Mouse (Mus musculus) adrenal gland, adult 18-20 months (tissue): Measurements from ENCODE around the gene Nln. TPM values are rescaled to one million over a fixed set of nuclear protein-coding genes. Genes with fewer than 3 reads are reported as not detected.

ENCODE experiments used
- DNase-seq, 2 experiments: peaks; one replicate each; pipeline ENCODE4 v3.0.0; 2021 to 2022; ENCODE audit warnings: low spot score in 2 of 2
- total RNA-seq, 2 experiments: library from RNA; stranded (reverse); gene quantifications; 1 replicate in 1 of 2; 2 replicates in 1 of 2; pipeline ENCODE4 v1.2.3; 2021

Nln gene
- total RNA-seq, 2 experiments from 2014 or later = 15.2 to 16.5 TPM

DNA sequence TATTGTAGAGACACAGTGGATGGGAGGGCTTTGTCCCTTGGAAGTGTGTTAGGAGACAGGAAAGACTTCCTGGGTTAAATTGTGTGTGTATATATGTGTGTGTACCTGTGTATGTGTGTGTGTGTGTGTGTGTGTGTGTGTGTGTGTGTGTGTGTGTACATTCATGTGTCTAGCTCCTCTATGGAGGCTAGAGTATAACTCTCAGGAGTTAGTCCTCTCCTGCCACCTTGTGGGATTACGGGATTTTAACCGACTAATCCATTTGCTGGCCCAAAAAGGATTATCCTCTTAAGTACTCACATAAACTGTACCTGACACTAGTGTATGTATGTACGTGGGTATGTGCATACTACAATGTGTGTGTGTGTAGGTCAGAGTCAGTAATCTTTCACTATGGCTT lies 60.6 kb downstream of the Nln start:
- DNase-seq = no peak

DNA sequence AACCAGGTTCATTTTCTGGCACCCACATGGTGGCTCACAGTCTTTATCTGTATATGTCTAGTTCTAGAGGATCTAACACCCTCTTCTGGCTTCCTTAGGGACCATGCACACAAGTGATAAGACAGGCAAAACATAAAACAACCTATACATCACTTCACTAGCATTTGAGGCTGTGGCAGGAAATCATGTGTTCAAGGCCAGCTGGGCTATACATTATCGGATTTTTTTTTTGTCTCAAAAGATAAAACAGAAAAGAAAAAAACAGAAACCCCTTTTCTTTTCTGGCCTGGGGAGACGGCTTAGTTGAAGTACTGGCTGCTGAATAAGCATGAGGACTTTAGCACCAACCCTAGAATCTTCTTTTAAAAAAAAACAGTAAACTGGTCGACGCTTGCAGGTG lies 64.3 kb downstream of the Nln start:
- no peak for DNase-seq

DNA sequence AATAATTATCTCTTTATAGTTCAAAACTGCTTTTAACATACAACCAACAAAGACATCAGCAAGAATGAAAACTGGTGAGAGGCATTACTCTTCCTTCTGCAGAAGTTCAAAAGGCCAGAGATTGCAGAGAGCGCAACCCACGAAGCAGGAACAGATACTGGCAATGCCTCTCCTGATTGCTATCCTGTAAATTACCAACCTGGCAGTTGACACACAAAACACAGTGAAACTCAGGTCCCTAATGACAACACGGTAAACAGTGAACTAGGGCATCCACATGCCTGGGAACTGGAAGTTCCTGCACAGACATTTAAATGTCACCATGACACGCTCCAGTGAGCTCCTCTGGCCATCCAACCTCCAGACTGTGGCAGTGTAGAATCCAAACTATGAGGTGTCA lies 65.1 kb downstream of the Nln start:
- no peak for DNase-seq

DNA sequence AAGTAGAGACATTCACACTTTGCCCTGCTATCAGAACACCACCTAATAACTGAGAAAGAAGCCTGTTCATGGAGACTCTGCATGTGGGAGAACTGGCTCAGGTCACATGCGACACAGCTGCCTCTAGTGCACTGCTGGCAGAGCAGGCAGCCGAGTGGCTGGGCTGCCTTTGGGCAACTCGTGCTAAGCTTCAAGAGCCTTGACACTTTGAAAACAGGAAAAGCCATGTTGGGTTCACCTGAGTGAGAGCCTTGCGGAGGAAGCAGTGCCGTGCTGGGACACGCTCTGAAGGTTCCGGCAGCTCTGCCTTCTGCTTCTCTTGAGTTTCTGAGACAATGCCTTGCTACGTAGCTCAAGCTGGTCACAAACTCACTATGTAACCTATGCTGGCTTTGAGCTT lies 66.7 kb downstream of the Nln start:
- DNase-seq = no peak

- no peak for DNase-seq
Measured at GRCm38 (mm10) chr13:104041481-104041880, 67.9 kb downstream of the Nln start.

- no peak for DNase-seq
Measured at GRCm38 (mm10) chr13:104040950-104041349, 68.5 kb downstream of the Nln start.

- no peak for DNase-seq
Measured at GRCm38 (mm10) chr13:104039861-104040260, 69.6 kb downstream of the Nln start.

GRCm38 (mm10) chr13:104038891-104039290 lies 70.5 kb downstream of the Nln start:
- no peak for DNase-seq

DNA sequence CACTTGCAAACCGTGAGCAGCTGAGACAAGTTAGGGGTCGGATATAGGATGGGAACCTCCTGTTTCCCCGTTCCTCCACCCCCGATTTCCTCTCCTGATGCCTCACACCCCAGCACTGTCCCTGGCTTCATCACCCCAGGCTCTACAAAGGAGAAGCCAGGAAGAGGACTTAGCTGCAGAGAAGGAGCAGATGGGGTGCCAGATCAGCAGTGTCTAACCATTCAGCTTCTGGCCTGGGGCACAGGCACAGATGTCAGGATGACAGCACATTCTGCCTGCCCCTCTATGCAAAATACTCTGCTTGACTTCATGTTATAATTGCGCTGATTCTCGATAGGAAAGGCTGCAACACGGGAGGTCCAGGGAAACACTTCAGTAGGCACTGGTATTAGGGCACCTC lies 71.1 kb downstream of the Nln start:
- no peak for DNase-seq

- no peak for DNase-seq
Measured at GRCm38 (mm10) chr13:104037531-104038290, 71.7 kb downstream of the Nln start.

- no peak for DNase-seq
Measured at GRCm38 (mm10) chr13:104036494-104037290, 72.7 kb downstream of the Nln start.

DNA sequence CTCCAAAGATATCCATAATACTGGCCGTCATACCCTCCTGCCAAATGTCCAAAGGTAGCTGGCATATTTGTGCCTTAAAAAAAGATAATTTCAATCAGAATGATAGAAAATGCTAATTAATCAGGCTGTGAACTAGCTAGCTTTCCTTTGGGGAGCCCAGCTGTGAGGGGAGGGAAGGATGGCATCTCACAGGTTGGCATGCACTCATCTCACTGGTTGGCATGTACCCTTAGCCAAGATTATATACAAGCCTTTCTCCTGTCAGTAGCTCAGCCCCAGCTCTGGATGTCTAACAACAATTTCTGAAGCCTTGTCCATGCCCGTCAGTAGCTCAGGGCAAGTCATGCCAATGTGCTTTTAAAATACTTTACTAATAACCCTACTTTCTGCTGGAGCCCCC lies 73.8 kb downstream of the Nln start:
- no peak for DNase-seq

GRCm38 (mm10) chr13:104034854-104035253 lies 74.6 kb downstream of the Nln start:
- no peak for DNase-seq

DNA sequence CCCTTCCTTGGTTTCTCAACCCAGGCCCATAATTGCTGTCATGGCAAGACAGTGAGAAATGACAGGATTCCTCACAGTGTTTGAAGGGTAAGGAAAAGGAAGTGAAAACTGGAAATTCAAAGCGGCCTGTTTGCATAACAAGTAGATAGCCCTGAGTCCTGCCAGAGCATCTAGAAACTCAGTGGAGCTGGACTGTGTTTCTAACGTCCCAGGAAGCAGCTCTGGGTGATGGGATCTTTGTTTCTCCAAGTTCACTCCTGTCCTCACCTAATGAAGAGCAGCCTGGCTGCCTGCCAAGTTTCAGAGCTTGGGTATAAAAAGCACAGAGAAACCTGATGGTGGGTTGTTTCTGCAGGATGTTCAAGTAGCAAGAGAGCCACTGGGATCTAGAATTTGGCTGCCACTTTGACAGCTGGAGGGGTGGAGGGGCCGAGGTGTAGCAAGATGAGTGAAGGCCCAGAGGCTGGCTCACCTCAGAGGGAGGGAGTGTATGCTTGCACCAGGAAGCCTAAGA lies 76.7 kb downstream of the Nln start:
- DNase-seq = no peak

GRCm38 (mm10) chr13:104031821-104032331 lies 77.5 kb downstream of the Nln start:
- no peak for DNase-seq

DNA sequence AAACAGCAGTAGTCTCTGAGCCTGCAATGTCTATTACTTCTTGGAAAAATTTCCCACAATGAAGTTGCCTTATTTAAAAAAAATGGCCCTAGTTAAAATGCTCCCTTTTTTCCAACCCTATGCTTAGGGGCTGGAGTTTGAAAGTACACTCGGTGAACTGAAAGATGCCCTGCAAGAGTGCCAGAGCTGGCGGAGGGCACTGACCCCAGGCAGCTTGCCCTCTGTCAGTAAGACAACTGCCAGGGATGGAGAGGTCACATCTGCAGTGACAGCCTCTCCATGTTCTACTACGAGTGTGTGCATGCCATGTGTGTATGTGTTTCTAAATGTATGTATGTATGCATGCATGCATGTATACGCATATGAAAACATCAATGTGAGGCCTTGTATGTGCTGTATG lies 78.5 kb downstream of the Nln start:
- no peak for DNase-seq

DNA sequence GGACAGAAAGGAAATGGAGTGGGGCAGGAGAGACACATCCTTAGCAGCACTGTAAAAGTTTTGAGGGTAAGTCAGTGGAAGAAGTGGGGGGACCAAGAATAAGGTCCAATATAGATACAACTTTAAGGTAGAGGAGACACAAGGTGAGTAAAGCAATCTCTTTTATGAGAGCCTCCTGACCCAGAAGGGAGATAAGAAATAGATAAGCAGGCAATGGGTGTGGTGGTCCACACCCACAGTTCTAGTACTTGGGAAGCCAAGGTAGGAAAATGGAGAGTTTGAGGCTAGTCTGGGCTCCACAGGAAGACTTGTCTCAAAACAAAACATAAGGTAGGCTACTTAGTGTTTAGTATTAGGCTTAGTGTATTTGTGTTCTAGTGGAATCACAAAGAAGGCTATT lies 79.9 kb downstream of the Nln start:
- DNase-seq = no peak

- DNase-seq = no peak
Measured at GRCm38 (mm10) chr13:104029089-104029488, 80.3 kb downstream of the Nln start.

DNA sequence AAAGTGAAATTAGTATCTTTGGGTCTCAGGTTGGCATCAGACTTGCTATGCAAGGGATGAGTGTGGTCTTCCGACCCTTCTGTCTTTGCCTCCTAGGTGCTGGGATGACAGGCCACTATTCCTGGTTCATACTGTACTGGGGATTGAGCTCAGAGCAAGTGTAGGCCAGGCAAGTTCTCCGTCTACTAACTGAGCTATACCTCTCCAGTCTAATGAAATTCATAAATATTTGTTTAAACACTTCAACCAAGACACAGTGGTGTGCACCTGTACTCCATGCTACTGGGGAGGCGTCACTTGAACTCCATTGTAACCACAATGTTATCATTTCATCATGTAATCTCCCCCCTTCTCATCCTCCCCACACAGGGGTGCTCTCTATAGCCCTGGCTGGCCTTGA lies 82.9 kb downstream of the Nln start:
- no peak for DNase-seq

GRCm38 (mm10) chr13:104025710-104025995 lies 83.8 kb downstream of the Nln start:
- DNase-seq = no peak

DNA sequence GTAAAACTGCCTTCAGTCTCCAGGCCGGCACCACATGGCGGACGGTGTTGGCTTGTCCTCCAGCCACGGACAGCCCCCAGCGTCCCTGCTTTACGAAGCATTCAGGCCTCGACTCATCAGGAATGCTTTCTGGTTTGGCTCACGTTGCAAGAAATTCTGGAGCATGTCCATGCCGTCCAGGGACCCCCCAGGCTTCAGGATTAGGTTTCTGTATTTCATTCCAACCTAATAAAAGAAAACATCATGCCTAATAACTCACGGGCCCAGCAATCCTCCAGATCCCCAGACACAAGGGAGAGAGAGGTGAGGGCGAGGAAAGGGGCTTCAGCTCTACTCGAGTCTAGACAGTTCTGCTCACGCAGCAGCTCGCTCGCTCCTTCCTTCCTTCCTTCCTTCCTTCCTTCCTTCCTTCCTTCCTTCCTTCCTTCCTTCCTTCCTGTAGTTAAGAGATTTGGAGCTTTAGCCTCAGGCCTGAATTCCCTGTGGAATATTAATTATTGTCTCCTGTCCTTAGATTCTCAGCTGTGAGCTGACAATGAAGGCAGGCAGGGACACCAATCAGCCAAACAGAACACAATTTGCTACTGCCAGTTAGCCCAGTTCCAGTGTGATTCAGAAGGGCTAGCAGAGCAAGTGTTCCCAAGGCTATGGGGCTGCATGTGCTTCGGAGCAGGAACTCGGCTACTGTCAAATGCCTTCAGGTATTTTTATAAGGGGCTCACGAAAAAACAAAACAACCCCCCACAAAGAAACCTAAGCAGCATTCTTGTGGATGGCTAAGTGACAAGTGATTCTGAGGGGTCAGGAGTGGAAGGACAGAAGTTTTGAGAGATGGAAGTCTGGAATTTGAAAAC lies 84.3 kb downstream of the Nln start:
- no peak for DNase-seq
